In the genomic region with DNA sequence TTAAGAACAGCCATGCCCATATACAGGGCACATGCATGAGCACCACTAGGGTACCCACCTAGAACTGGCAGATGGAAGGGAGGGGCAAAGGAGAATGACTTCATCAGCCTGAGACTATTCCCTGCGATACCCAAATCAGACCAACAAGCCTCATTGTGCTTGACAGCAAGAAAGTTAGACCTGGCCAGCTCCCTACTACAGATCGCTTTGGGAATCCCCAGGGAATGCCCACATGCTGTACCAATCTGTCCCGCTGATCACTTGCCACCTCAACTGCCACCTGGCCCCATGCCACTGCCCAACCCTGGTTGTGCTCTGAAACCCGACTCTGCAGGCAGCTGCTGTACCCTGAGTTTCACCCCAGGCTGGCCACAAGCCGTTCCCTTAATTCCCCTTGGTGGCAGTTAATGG, we compare ENCODE assay signal across 8 mouse cellular contexts.
DNase-seq lines count a peak whose midpoint lies in the region; ATAC-seq lines count a peak whose summit lies in the region.

No protein-coding gene starts in this region.

- H3K4me1 ChIP-seq in embryonic facial prominence, embryonic 13.5 days = 0 out of 2 replicates have a peak, but pooled peaks cover 3% of the 10 kb centered on the region
- peaks cover 5% of the 10 kb centered on the region for H3K4me1 ChIP-seq in embryonic facial prominence, embryonic 10.5 days

- DNase-seq in embryonic facial prominence, embryonic 10.5 days (ENCODE audit: low spot score) = no peak
- peak; percentile 47 for DNase-seq in retina, postnatal 1 day
- DNase-seq in retina, embryonic 14.5 days (ENCODE audit: low spot score) = no peak
- DNase-seq in gastrocnemius, postnatal 36 days = peak; percentile 77 to 84
- no peak for DNase-seq in thymus, postnatal 10 days (ENCODE audit: low spot score in 2 of 2)
- no peak for DNase-seq in T-cell, adult 2 months (ENCODE audit: low spot score)

- no peak overlapping the region for H3K27ac ChIP-seq in embryonic facial prominence, embryonic 13.5 days
- H3K27ac ChIP-seq in embryonic facial prominence, embryonic 10.5 days (replicated peaks) = no peak overlapping the region

- no peaks in the 10 kb centered on the region for H3K27me3 ChIP-seq in embryonic facial prominence, embryonic 13.5 days
- no peaks in the 10 kb centered on the region for H3K27me3 ChIP-seq in embryonic facial prominence, embryonic 10.5 days (replicated peaks; ENCODE audit: low read depth, poor library complexity, severe bottlenecking)

- intact Hi-C loops in gastrocnemius, postnatal 36 days (cut with DNase I) = no loop called here

- 53% methylated on average over 5 of the region's 5 CpGs for WGBS in embryonic facial prominence, embryonic 13.5 days
- WGBS in embryonic facial prominence, embryonic 10.5 days = 70% methylated on average over 5 of the region's 5 CpGs

- no peak overlapping the region for H3K4me2 ChIP-seq in embryonic facial prominence, embryonic 13.5 days

- no peaks in the 10 kb centered on the region for H3K9me3 ChIP-seq in embryonic facial prominence, embryonic 13.5 days
- H3K9me3 ChIP-seq in embryonic facial prominence, embryonic 10.5 days = no peaks in the 10 kb centered on the region; the same call in 1 of the 2 replicates

- H3K36me3 ChIP-seq in embryonic facial prominence, embryonic 13.5 days = no peaks in the 10 kb centered on the region
- no peaks in the 10 kb centered on the region for H3K36me3 ChIP-seq in embryonic facial prominence, embryonic 10.5 days (replicated peaks)

- 0 out of 2 replicates have a peak, but pooled peaks have one; percentile 32 for ATAC-seq in embryonic facial prominence, embryonic 13.5 days (ENCODE audit: insufficient number of reproducible peaks, insufficient read depth, low FRiP score, low TSS enrichment, low read depth)
- 0 out of 2 replicates have a peak, but pooled peaks have one; percentile 11 for ATAC-seq in megakaryocyte, adult 5-6 weeks (ENCODE audit: poor library complexity, severe bottlenecking)

- H3K9ac ChIP-seq in embryonic facial prominence, embryonic 13.5 days = no peak overlapping the region

- no peak overlapping the region for H3K4me3 ChIP-seq in embryonic facial prominence, embryonic 13.5 days
- H3K4me3 ChIP-seq in embryonic facial prominence, embryonic 10.5 days = no peak overlapping the region

Comparison
In these comparisons a context has a peak if more than half of its experiments do, and no peak if none do; other contexts are left out.
1. DNase-seq: peak in retina, postnatal 1 day (single experiment) and gastrocnemius, postnatal 36 days (2 of 2); none in embryonic facial prominence, embryonic 10.5 days (single experiment), retina, embryonic 14.5 days (single experiment), thymus, postnatal 10 days (0 of 2) and T-cell, adult 2 months (single experiment).